9 mouse cellular contexts compared by ENCODE assay signal in the genomic region with DNA sequence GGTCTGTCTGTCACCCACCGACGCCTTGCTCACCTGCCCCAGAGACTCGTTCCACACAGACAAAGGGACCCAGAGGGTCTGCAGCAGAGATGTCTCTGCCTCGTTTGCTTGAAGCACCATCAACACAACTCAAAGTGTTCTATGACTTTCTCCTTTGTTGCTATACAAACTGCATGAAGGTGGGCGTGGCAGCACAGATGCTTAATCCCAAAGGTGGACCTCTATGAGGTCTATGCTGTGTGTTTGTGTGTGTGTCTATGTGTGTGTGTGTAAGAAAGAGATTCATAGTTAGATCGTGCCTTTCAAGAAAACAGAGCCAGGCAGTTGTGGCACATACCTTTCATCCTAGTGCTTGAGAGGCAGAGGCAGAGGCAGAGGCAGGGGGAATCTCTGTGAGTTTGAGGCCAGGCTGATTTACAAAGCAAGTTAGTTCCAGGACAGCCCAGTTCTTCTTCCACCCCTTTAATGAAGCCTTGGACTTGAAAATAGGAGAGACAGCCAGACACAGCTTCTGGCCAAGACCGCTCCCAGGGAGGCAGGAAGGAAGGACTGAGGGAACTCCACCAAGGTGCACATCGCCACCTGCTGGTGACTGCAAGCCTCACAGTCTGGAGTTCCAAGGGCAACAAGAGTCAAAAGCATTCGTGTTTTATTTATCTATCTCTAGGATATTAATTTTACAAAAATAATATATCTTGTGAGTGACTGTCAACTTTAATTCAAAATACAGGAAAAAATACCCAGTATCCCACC. TPM values are rescaled to one million over a fixed set of nuclear protein-coding genes. Genes with fewer than 3 reads are reported as not detected.
DNase-seq lines count a peak whose midpoint lies in the region; ATAC-seq and TF ChIP-seq lines count a peak whose summit lies in the region.
"Had no signal": no experiment of that assay in that cellular context is flagged by ENCODE, and none has a peak within 500 bp of the region (broad histone marks: within the 10 kb centered on the region; RNA-seq: fewer than 3 reads in every experiment).

No protein-coding gene starts in this region.

- 40% methylated on average over 9 of the region's 9 CpGs for WGBS in heart, adult 2 months
- 33% methylated on average over 9 of the region's 9 CpGs for WGBS in kidney, embryonic 15.5 days
- WGBS in liver, adult 2 months, result 37% methylated on average over 9 of the region's 9 CpGs
- 36% methylated on average over 9 of the region's 9 CpGs for WGBS in olfactory bulb, adult 2 months

- H3K4me2 ChIP-seq in kidney, embryonic 15.5 days, result peak overlapping the region; percentile 27; the same call in 1 of the 2 replicates

- peak; percentile 78 for DNase-seq in A20 (ENCODE audit: low read depth, low spot score)
- DNase-seq in adrenal gland, adult 2 months, result peak; percentile 91
- DNase-seq in embryo, embryonic 11 days, result peak; percentile 90
- DNase-seq in heart, adult 2 months, result peak; percentile 91 to 94
- DNase-seq in liver, adult 2 months (ENCODE audit: extremely low read depth, low read depth, low spot score), result peak; percentile 77
- peak; percentile 72 for DNase-seq in thymus, adult 18-20 months

- H3K4me3 ChIP-seq in heart, adult 2 months, result 0 out of 2 replicates have a peak overlapping the region, but pooled peaks have one; percentile 12
- H3K4me3 ChIP-seq in kidney, embryonic 15.5 days (replicated peaks), result no peak overlapping the region
- H3K4me3 ChIP-seq in liver, adult 2 months (ENCODE audit: insufficient read depth, low read depth, low read length), result no peak overlapping the region
- no peak overlapping the region for H3K4me3 ChIP-seq in olfactory bulb, adult 2 months (ENCODE audit: insufficient read depth, low read depth, low read length)
- H3K4me3 ChIP-seq: erythroblast, embryonic 14.5 days had no signal

- no peak; the same call in 1 of the 2 replicates for ATAC-seq in kidney, embryonic 15.5 days (replicated peaks; ENCODE audit: low FRiP score)

- TF ChIP-seq CTCF in heart, adult 2 months (IDR thresholded peaks at IDR 0.05), result peak; percentile 95
- TF ChIP-seq CTCF in liver, adult 2 months (IDR thresholded peaks at IDR 0.05; ENCODE audit: low read depth, low read length), result peak; percentile 99
- peak; percentile 94 for TF ChIP-seq CTCF in olfactory bulb, adult 2 months (IDR thresholded peaks at IDR 0.05; ENCODE audit: insufficient read depth, low read depth, low read length)

- H3K36me3 ChIP-seq in heart, adult 2 months (ENCODE audit: control insufficient read depth, insufficient read depth, low read length), result no peaks in the 10 kb centered on the region
- no peaks in the 10 kb centered on the region for H3K36me3 ChIP-seq in kidney, embryonic 15.5 days
- H3K36me3 ChIP-seq in liver, adult 2 months (ENCODE audit: control insufficient read depth, insufficient read depth, low read length), result no peaks in the 10 kb centered on the region

- H3K79me2 ChIP-seq in heart, adult 2 months (replicated peaks; ENCODE audit: control insufficient read depth, insufficient read depth, low read length), result no peaks in the 10 kb centered on the region
- H3K79me2 ChIP-seq in liver, adult 2 months (ENCODE audit: control insufficient read depth, insufficient read depth, low read length), result no peaks in the 10 kb centered on the region

- peaks cover 10% of the 10 kb centered on the region for H3K4me1 ChIP-seq in heart, adult 2 months (ENCODE audit: control insufficient read depth, insufficient read depth, low read length)
- H3K4me1 ChIP-seq in kidney, embryonic 15.5 days, result no peaks in the 10 kb centered on the region; the same call in 1 of the 2 replicates
- peaks cover 3% of the 10 kb centered on the region; the same call in 1 of the 2 replicates for H3K4me1 ChIP-seq in liver, adult 2 months (ENCODE audit: control insufficient read depth, insufficient read depth, low read length)
- no peaks in the 10 kb centered on the region for H3K4me1 ChIP-seq in olfactory bulb, adult 2 months (ENCODE audit: control insufficient read depth, insufficient read depth, low read length)

- peak overlapping the region; percentile 62 for H3K27ac ChIP-seq in heart, adult 2 months
- no peak overlapping the region for H3K27ac ChIP-seq in kidney, embryonic 15.5 days
- H3K27ac ChIP-seq in liver, adult 2 months (replicated peaks; ENCODE audit: insufficient read depth, low read depth, low read length), result no peak overlapping the region; the same call in 1 of the 2 replicates
- no peak overlapping the region for H3K27ac ChIP-seq in olfactory bulb, adult 2 months (ENCODE audit: insufficient read depth, low read depth, low read length)

- H3K27me3 ChIP-seq in heart, adult 2 months (ENCODE audit: control insufficient read depth, insufficient read depth, low read length), result no peaks in the 10 kb centered on the region
- H3K27me3 ChIP-seq in kidney, embryonic 15.5 days, result no peaks in the 10 kb centered on the region
- no peaks in the 10 kb centered on the region for H3K27me3 ChIP-seq in liver, adult 2 months (ENCODE audit: control insufficient read depth, insufficient read depth, low read length)

- H3K9ac ChIP-seq in heart, adult 2 months (ENCODE audit: low read depth, low read length), result peak overlapping the region; percentile 36
- H3K9ac ChIP-seq in kidney, embryonic 15.5 days, result no peak overlapping the region; the same call in 1 of the 2 replicates
- H3K9ac ChIP-seq in liver, adult 2 months (ENCODE audit: low read depth, low read length), result peak overlapping the region; percentile 37; the same call in 1 of the 2 replicates

- peak; percentile 99 for TF ChIP-seq EP300 in heart, adult 2 months (IDR thresholded peaks at IDR 0.05; ENCODE audit: insufficient read depth, low read depth, low read length)

- peak; percentile 58 for TF ChIP-seq POLR2A in heart, adult 2 months (IDR thresholded peaks at IDR 0.05; ENCODE audit: insufficient read depth, low read depth, low read length)
- TF ChIP-seq POLR2A in liver, adult 2 months (IDR thresholded peaks at IDR 0.05; ENCODE audit: extremely low read depth, insufficient read depth, low read length), result no peak
- TF ChIP-seq POLR2A in olfactory bulb, adult 2 months (IDR thresholded peaks at IDR 0.05; ENCODE audit: insufficient read depth, low read depth, low read length), result no peak

- no peaks in the 10 kb centered on the region for H3K9me3 ChIP-seq in kidney, embryonic 15.5 days (replicated peaks)

- intact Hi-C loops in heart, adult 2 months (cut with DNase I), result loop anchor here (1.0 to 2.0 kb wide), 3 partner anchors 17 to 55 kb away; no protein-coding TSS in a partner anchor

RNA-seq across cellular contexts. Expression of gene Aldh2, which starts 8.1 kb away (rescaled TPM):
- total RNA-seq in adrenal gland, adult 2 months (2021), result 1,000 to 10,000 TPM; 1,066 to 2,347 TPM
- 3,430 and 6,143 TPM in 2 replicates for polyA plus RNA-seq in adrenal gland, adult 2 months (2012; rRNA removed)
- 100 to 1,000 TPM; 339 to 371 TPM for total RNA-seq in heart, adult 2 months (2021)
- 433 and 501 TPM in 2 replicates for polyA plus RNA-seq in heart, adult 2 months (2012; rRNA removed)
- 197 and 222 TPM in 2 replicates for polyA plus RNA-seq in kidney, embryonic 15.5 days (2015; fragmentation: Nextera tagmentation; extraction: Ambion mirVana)
- total RNA-seq in liver, adult 2 months (2014; rRNA removed), result 1,488 and 1,502 TPM in 2 replicates
- 3,750 and 4,351 TPM in 2 replicates for polyA plus RNA-seq in liver, adult 2 months (2012; rRNA removed)
- polyA plus RNA-seq in olfactory bulb, adult 2 months (2012; ENCODE audit: insufficient read depth, insufficient read length, low replicate concordance, missing spikeins), result not detected in 2 replicates

RNA-seq across cellular contexts. Expression of gene Acad12, which starts 17.0 kb away (rescaled TPM):
- total RNA-seq in adrenal gland, adult 2 months (2021), result 10 to 100 TPM; 19.4 to 23.5 TPM
- polyA plus RNA-seq in adrenal gland, adult 2 months (2012; rRNA removed), result 14.1 and 14.5 TPM in 2 replicates
- total RNA-seq in heart, adult 2 months (2021), result 10 to 100 TPM; 68.2 to 80.2 TPM
- 85.7 and 125 TPM in 2 replicates for polyA plus RNA-seq in heart, adult 2 months (2012; rRNA removed)
- 2.8 and 3.0 TPM in 2 replicates for polyA plus RNA-seq in kidney, embryonic 15.5 days (2015; fragmentation: Nextera tagmentation; extraction: Ambion mirVana)
- total RNA-seq in liver, adult 2 months (2014; rRNA removed), result 9.6 and 14.4 TPM in 2 replicates
- polyA plus RNA-seq in liver, adult 2 months (2012; rRNA removed), result 9.1 and 10.1 TPM in 2 replicates
- polyA plus RNA-seq in olfactory bulb, adult 2 months (2012; ENCODE audit: insufficient read depth, insufficient read length, low replicate concordance, missing spikeins), result not detected in 2 replicates

RNA-seq across cellular contexts. Expression of gene Mapkapk5, which starts 56.0 kb away (rescaled TPM):
- total RNA-seq in adrenal gland, adult 2 months (2021), result 10 to 100 TPM; 63.5 to 96.5 TPM
- 18.9 and 20.1 TPM in 2 replicates for polyA plus RNA-seq in adrenal gland, adult 2 months (2012; rRNA removed)
- total RNA-seq in heart, adult 2 months (2021), result 10 to 100 TPM; 79.8 to 84.2 TPM
- 33.0 and 67.7 TPM in 2 replicates for polyA plus RNA-seq in heart, adult 2 months (2012; rRNA removed)
- polyA plus RNA-seq in kidney, embryonic 15.5 days (2015; fragmentation: Nextera tagmentation; extraction: Ambion mirVana), result 42.8 and 48.0 TPM in 2 replicates
- total RNA-seq in liver, adult 2 months (2014; rRNA removed), result 39.0 and 40.1 TPM in 2 replicates
- 16.8 and 21.7 TPM in 2 replicates for polyA plus RNA-seq in liver, adult 2 months (2012; rRNA removed)
- polyA plus RNA-seq in olfactory bulb, adult 2 months (2012; ENCODE audit: insufficient read depth, insufficient read length, low replicate concordance, missing spikeins), result 681 TPM in 1 of 2 replicates, not detected in the other

RNA-seq across cellular contexts. Expression of gene Adam1a, which starts 56.4 kb away (rescaled TPM):
- total RNA-seq in adrenal gland, adult 2 months (2021), result 1 to 10 TPM; 3.5 to 4.2 TPM
- polyA plus RNA-seq in adrenal gland, adult 2 months (2012; rRNA removed), result 4.6 TPM in 2 replicates
- 1 to 10 TPM; 1.0 to 2.5 TPM for total RNA-seq in heart, adult 2 months (2021)
- 3.4 and 3.9 TPM in 2 replicates for polyA plus RNA-seq in heart, adult 2 months (2012; rRNA removed)
- 1.4 and 1.9 TPM in 2 replicates for polyA plus RNA-seq in kidney, embryonic 15.5 days (2015; fragmentation: Nextera tagmentation; extraction: Ambion mirVana)
- total RNA-seq in liver, adult 2 months (2014; rRNA removed), result 2.5 and 2.8 TPM in 2 replicates
- polyA plus RNA-seq in liver, adult 2 months (2012; rRNA removed), result 0.85 and 1.4 TPM in 2 replicates
- polyA plus RNA-seq in olfactory bulb, adult 2 months (2012; ENCODE audit: insufficient read depth, insufficient read length, low replicate concordance, missing spikeins), result not detected in 2 replicates

RNA-seq across cellular contexts. Expression of gene Gm42878, which starts 56.4 kb away (rescaled TPM):
- not detected for total RNA-seq in adrenal gland, adult 2 months (2021)
- not detected in 2 replicates for polyA plus RNA-seq in adrenal gland, adult 2 months (2012; rRNA removed)
- under 1 TPM in 1 of 2 experiments, not detected in 1; 0.63 TPM for total RNA-seq in heart, adult 2 months (2021)
- polyA plus RNA-seq in heart, adult 2 months (2012; rRNA removed), result 0.16 and 0.79 TPM in 2 replicates
- not detected in 2 replicates for polyA plus RNA-seq in kidney, embryonic 15.5 days (2015; fragmentation: Nextera tagmentation; extraction: Ambion mirVana)
- 0.09 TPM in 1 of 2 replicates, not detected in the other for total RNA-seq in liver, adult 2 months (2014; rRNA removed)
- polyA plus RNA-seq in liver, adult 2 months (2012; rRNA removed), result not detected in 2 replicates
- not detected in 2 replicates for polyA plus RNA-seq in olfactory bulb, adult 2 months (2012; ENCODE audit: insufficient read depth, insufficient read length, low replicate concordance, missing spikeins)
- polyA plus RNA-seq: erythroblast, embryonic 14.5 days had no signal

Comparison
In these comparisons a context has a peak if more than half of its experiments do, and no peak if none do; other contexts are left out.
1. RNA of gene Aldh2, which starts 8.1 kb away (polyA plus RNA-seq): 3,430 to 6,143 TPM in adrenal gland, adult 2 months, 3,750 to 4,351 TPM in liver, adult 2 months, 433 to 501 TPM in heart, adult 2 months and 197 to 222 TPM in kidney, embryonic 15.5 days; not detected in olfactory bulb, adult 2 months; every median in the first group is over 100 times any median in the second.
2. Peak in every context shown above with its lines, with median percentiles within 50 percentile points of each other: DNase-seq and CTCF ChIP-seq.